In the genomic region with DNA sequence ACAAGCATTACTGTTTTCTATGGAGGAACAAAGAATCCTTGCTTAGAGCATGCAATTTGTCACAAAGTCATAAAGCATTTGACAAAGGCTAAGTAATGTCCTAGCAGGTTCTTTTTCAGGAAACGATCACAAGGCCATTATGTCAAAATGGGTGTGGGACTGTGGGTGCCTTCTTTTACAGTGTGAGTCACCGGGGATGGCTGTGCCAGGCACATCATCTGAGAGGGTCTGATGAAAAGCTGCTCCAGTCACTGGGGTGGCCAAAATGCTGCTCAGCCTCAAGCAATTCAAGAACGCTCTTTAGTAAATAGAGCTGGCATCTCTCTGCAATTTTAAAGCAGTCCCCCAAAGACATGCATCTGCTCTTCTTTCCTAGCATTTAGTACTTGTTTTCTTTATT, we compare ENCODE assay signal across 13 mouse cellular contexts.
DNase-seq lines count a peak whose midpoint lies in the region; ATAC-seq and TF ChIP-seq lines count a peak whose summit lies in the region.
"Had no signal": no experiment of that assay in that cellular context is flagged by ENCODE, and none has a peak within 500 bp of the region (broad histone marks: within the 10 kb centered on the region; RNA-seq: fewer than 3 reads in every experiment).

No protein-coding gene starts in this region.

- H3ac ChIP-seq in C2C12 (ENCODE audit: control insufficient read depth, insufficient read length, low read depth) = no peak overlapping the region

- WGBS in hindbrain, embryonic 15.5 days = 44% methylated on average over 3 of the region's 3 CpGs
- 66% methylated on average over 3 of the region's 3 CpGs for WGBS in hindbrain, embryonic 12.5 days

- peaks cover 16% of the 10 kb centered on the region for H3K4me1 ChIP-seq in hindbrain, embryonic 15.5 days (replicated peaks)
- peaks cover 6% of the 10 kb centered on the region for H3K4me1 ChIP-seq in hindbrain, embryonic 12.5 days

- no peak overlapping the region for H3K9ac ChIP-seq in hindbrain, embryonic 15.5 days
- H3K9ac ChIP-seq in hindbrain, embryonic 12.5 days = no peak overlapping the region
- H3K9ac ChIP-seq: heart, embryonic 13.5 days; limb, embryonic 12.5 days had no signal

- H3K9me3 ChIP-seq in hindbrain, embryonic 15.5 days = no peaks in the 10 kb centered on the region
- no peaks in the 10 kb centered on the region for H3K9me3 ChIP-seq in hindbrain, embryonic 12.5 days (replicated peaks)
- H3K9me3 ChIP-seq: G1E; limb, embryonic 12.5 days had no signal

- H3K4me2 ChIP-seq in hindbrain, embryonic 15.5 days = no peak overlapping the region
- no peak overlapping the region for H3K4me2 ChIP-seq in hindbrain, embryonic 12.5 days (replicated peaks)
- H3K4me2 ChIP-seq: heart, embryonic 13.5 days; limb, embryonic 12.5 days had no signal

- H3K27me3 ChIP-seq in hindbrain, embryonic 15.5 days = no peaks in the 10 kb centered on the region
- no peaks in the 10 kb centered on the region for H3K27me3 ChIP-seq in hindbrain, embryonic 12.5 days
- no peaks in the 10 kb centered on the region for H3K27me3 ChIP-seq in C2C12 (ENCODE audit: control insufficient read depth, insufficient read depth, insufficient read length)
- H3K27me3 ChIP-seq: heart, embryonic 13.5 days; limb, embryonic 12.5 days had no signal

- peaks cover 15% of the 10 kb centered on the region for H3K36me3 ChIP-seq in hindbrain, embryonic 15.5 days
- peaks cover 37% of the 10 kb centered on the region for H3K36me3 ChIP-seq in hindbrain, embryonic 12.5 days
- peaks cover 44% of the 10 kb centered on the region for H3K36me3 ChIP-seq in C2C12 (ENCODE audit: control insufficient read depth, insufficient read depth)

- H3K27ac ChIP-seq in hindbrain, embryonic 15.5 days (replicated peaks) = peak overlapping the region; percentile 59
- H3K27ac ChIP-seq in hindbrain, embryonic 12.5 days = no peak overlapping the region
- H3K27ac ChIP-seq: heart, embryonic 13.5 days; limb, embryonic 12.5 days had no signal

- H3K79me2 ChIP-seq in C2C12 (ENCODE audit: control insufficient read depth, insufficient read depth) = peaks cover 22% of the 10 kb centered on the region

- TF ChIP-seq CTCF in C2C12 (IDR thresholded peaks at IDR 0.05; ENCODE audit: control insufficient read depth, insufficient read depth, insufficient read length) = no peak

- peak; percentile 60 for DNase-seq in adrenal gland, postnatal 14 days
- DNase-seq in layer of hippocampus, postnatal 36 days = peak; percentile 42 to 45
- no peak for DNase-seq in spleen, postnatal 10 days (ENCODE audit: low spot score in 2 of 2)
- no peak for DNase-seq in urinary bladder, postnatal 25 days (ENCODE audit: low spot score)
- DNase-seq: kidney, adult 8-10 months; thymus, postnatal 14 days had no signal

- peaks cover 7% of the 10 kb centered on the region for H3K79me3 ChIP-seq in C2C12 (ENCODE audit: low read depth)

- H3K4me3 ChIP-seq in hindbrain, embryonic 15.5 days = no peak overlapping the region
- H3K4me3 ChIP-seq in hindbrain, embryonic 12.5 days = no peak overlapping the region
- H3K4me3 ChIP-seq in C2C12 (ENCODE audit: insufficient read depth, poor library complexity, severe bottlenecking) = no peak overlapping the region
- H3K4me3 ChIP-seq: heart, embryonic 13.5 days; limb, embryonic 12.5 days had no signal

- ATAC-seq in hindbrain, embryonic 15.5 days (ENCODE audit: low FRiP score, low read depth) = no peak
- no peak for ATAC-seq in hindbrain, embryonic 12.5 days (ENCODE audit: low FRiP score)
- no peak for ATAC-seq in monocyte, adult 5-6 weeks (replicated peaks; ENCODE audit: insufficient number of reproducible peaks, low FRiP score, low TSS enrichment, poor library complexity, severe bottlenecking)

TF ChIP-seq in C2C12, 6 proteins besides CTCF, POLR2A, EP300 and RAD21:
- TF ChIP-seq USF1 (IDR thresholded peaks at IDR 0.05; ENCODE audit: low read depth) (peak; percentile 27), MYOG (IDR thresholded peaks at IDR 0.05; ENCODE audit: control insufficient read depth, extremely low read depth, insufficient read length) (no peak)

Comparison
In these comparisons a context has a peak if more than half of its experiments do, and no peak if none do; other contexts are left out.
1. DNase-seq: peak in adrenal gland, postnatal 14 days (single experiment) and layer of hippocampus, postnatal 36 days (2 of 2); none in spleen, postnatal 10 days (0 of 2) and urinary bladder, postnatal 25 days (single experiment).